Mouse (Mus musculus) layer of hippocampus, postnatal 14 days (tissue): ENCODE data around the gene Peli2. TPM values are rescaled to one million over a fixed set of nuclear protein-coding genes. Genes with fewer than 3 reads are reported as not detected.
"Not testable (repeated sequence)": the region's sequence is repeated elsewhere in the genome, so short reads cannot be mapped to it uniquely, and the experiment has no call there.

ENCODE experiments used
- DNase-seq, 2 experiments: peaks; one replicate each; pipeline ENCODE4 v3.0.0; 2021 to 2022; ENCODE audit warnings: low spot score in 2 of 2, mixed read lengths in 1 of 2
- long read RNA-seq, 2 experiments: library from polyadenylated mRNA; stranded (forward); transcript quantifications; one replicate each; pipeline ENCODE4 v2.0.0; 2021
- total RNA-seq, 2 experiments: library from RNA; stranded (reverse); gene quantifications; 2 replicates each; pipeline ENCODE4 v1.2.3; 2021

Peli2 gene
- 10 to 100 TPM; 20.4 to 26.0 TPM for total RNA-seq
- long read RNA-seq, experiment 1, full-length matches to known transcripts, result 4 of 9 reads
- long read RNA-seq, experiment 1, partial matches to known transcripts, result 0 of 9 reads
- long read RNA-seq, experiment 1, other reads (novel, unspliced or antisense), result 5 of 9 reads
- long read RNA-seq, experiment 2, partial matches to known transcripts, result 0 of 3 reads
- long read RNA-seq, experiment 2, other reads (novel, unspliced or antisense), result 3 of 3 reads

GRCm38 (mm10) chr14:48120752-48121528 lies at the start of gene Peli2:
Peli2 (plus strand) TSS chr14:48120823.
- DNase-seq, result peak; percentile 71

GRCm38 (mm10) chr14:48072104-48072503 lies 48.5 kb upstream of the Peli2 start:
- no peak for DNase-seq

- DNase-seq, result peak; percentile 40 to 75
Observed at GRCm38 (mm10) chr14:48073247-48074161, 47.1 kb upstream of the Peli2 start.

GRCm38 (mm10) chr14:48079574-48079973 lies 41.0 kb upstream of the Peli2 start:
- not testable (repeated sequence) for DNase-seq

- DNase-seq, result peak; percentile 27 to 65
Observed at GRCm38 (mm10) chr14:48083836-48084812, 36.5 kb upstream of the Peli2 start.

- DNase-seq, result peak in 1 of 2 experiments; percentile 22
Observed at GRCm38 (mm10) chr14:48086682-48087297, 33.8 kb upstream of the Peli2 start.

GRCm38 (mm10) chr14:48087298-48087830 lies 33.3 kb upstream of the Peli2 start:
- no peak for DNase-seq

GRCm38 (mm10) chr14:48090465-48090864 lies 30.2 kb upstream of the Peli2 start:
- DNase-seq, result no peak

GRCm38 (mm10) chr14:48091160-48091559 lies 29.5 kb upstream of the Peli2 start:
- DNase-seq, result no peak

GRCm38 (mm10) chr14:48098253-48098652 lies 22.4 kb upstream of the Peli2 start:
- no peak for DNase-seq

GRCm38 (mm10) chr14:48099354-48099753 lies 21.3 kb upstream of the Peli2 start:
- DNase-seq, result no peak

- no peak for DNase-seq
Observed at GRCm38 (mm10) chr14:48106453-48106852, 14.2 kb upstream of the Peli2 start.

- peak; percentile 46 to 75 for DNase-seq
Observed at GRCm38 (mm10) chr14:48117986-48118385, 2.6 kb upstream of the Peli2 start.

- peak; percentile 23 to 68 for DNase-seq
Observed at GRCm38 (mm10) chr14:48119012-48119647, 1.5 kb upstream of the Peli2 start.

- DNase-seq, result no peak
Observed at GRCm38 (mm10) chr14:48119648-48120270, 864 bp upstream of the Peli2 start.

- no peak for DNase-seq
Observed at GRCm38 (mm10) chr14:48120443-48120751, 226 bp upstream of the Peli2 start.

- DNase-seq, result peak in 1 of 2 experiments; percentile 22
Observed at GRCm38 (mm10) chr14:48121529-48122517, 1.2 kb downstream of the Peli2 start.
